Comparison of ENCODE assay signal across 24 mouse cellular contexts in the genomic region with DNA sequence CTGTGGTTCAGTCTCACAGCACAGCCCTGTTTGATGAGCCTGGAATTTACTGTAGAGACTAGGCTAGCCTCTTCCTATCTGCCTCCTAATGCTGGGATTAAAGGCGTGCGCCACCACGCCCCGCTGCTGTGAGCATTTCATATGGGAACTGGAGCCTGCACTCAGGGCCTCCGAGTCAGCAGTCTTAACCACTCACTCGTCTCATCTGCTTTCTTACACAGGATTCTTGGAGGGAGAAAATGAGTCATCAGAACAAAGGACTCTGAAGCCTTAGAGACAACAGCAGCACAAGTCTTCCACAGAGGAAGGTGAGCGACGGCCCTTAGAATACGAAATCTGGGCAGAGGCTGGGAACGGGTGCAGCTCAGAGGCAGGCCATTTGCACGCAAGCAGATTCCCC. TPM values are rescaled to one million over a fixed set of nuclear protein-coding genes. Genes with fewer than 3 reads are reported as not detected.
A peak's percentile ranks its signal among the peaks of the same experiment; 100 is the strongest.
DNase-seq lines count a peak whose midpoint lies in the region; ATAC-seq lines count a peak whose summit lies in the region.
"Had no signal": no experiment of that assay in that cellular context is flagged by ENCODE, and none has a peak within 500 bp of the region (broad histone marks: within the 10 kb centered on the region; RNA-seq: fewer than 3 reads in every experiment).

No protein-coding gene starts in this region.

- DNase-seq in liver, embryonic 11.5 days (ENCODE audit: low spot score) = no peak
- DNase-seq in NIH3T3 (ENCODE audit: low read depth) = peak; percentile 27
- DNase-seq in brain, adult 2 months (ENCODE audit: low read depth, low spot score) = peak; percentile 50
- no peak for DNase-seq in left cerebral cortex, adult 8-10 months (ENCODE audit: low spot score in 2 of 2)
- DNase-seq in frontal cortex, postnatal 14 days (ENCODE audit: low spot score in 2 of 2) = no peak
- DNase-seq in lung, adult 18-20 months = no peak
- DNase-seq: adrenal gland, postnatal 14 days; cerebellum, adult 2 months; cerebellum, postnatal 10 days; embryo, embryonic 11 days; gastrocnemius, postnatal 10 days; heart, adult 2 months; heart, postnatal 14 days; kidney, adult 11 months had no signal

- no peak overlapping the region for H3K9ac ChIP-seq in liver, embryonic 15.5 days
- no peak overlapping the region for H3K9ac ChIP-seq in liver, embryonic 11.5 days (ENCODE audit: low read depth, low read length)
- H3K9ac ChIP-seq: embryonic facial prominence, embryonic 15.5 days; forebrain, embryonic 15.5 days; heart, embryonic 15.5 days; hindbrain, embryonic 13.5 days had no signal

- peaks cover 100% of the 10 kb centered on the region for H3K36me3 ChIP-seq in liver, embryonic 15.5 days (replicated peaks)
- H3K36me3 ChIP-seq in liver, embryonic 11.5 days (ENCODE audit: control insufficient read depth, insufficient read depth, low read length) = peaks cover 56% of the 10 kb centered on the region

- ATAC-seq in liver, embryonic 15.5 days (ENCODE audit: insufficient read depth) = no peak
- no peak for ATAC-seq in liver, embryonic 11.5 days (replicated peaks; ENCODE audit: low FRiP score)
- ATAC-seq: forebrain, embryonic 15.5 days; hindbrain, postnatal 0 days had no signal

- H3K9me3 ChIP-seq in liver, embryonic 15.5 days (replicated peaks) = no peaks in the 10 kb centered on the region
- H3K9me3 ChIP-seq in liver, embryonic 11.5 days (ENCODE audit: control insufficient read depth, low read length) = no peaks in the 10 kb centered on the region
- H3K9me3 ChIP-seq: embryonic facial prominence, embryonic 15.5 days; forebrain, embryonic 10.5 days; forebrain, embryonic 15.5 days; G1E; heart, embryonic 15.5 days; hindbrain, embryonic 13.5 days had no signal

- WGBS in liver, embryonic 15.5 days (ENCODE audit: insufficient replicate concordance) = 90% methylated on average over 11 of the region's 11 CpGs
- 93% methylated on average over 11 of the region's 11 CpGs for WGBS in liver, embryonic 11.5 days

- no peaks in the 10 kb centered on the region for H3K4me1 ChIP-seq in liver, embryonic 15.5 days (replicated peaks)
- H3K4me1 ChIP-seq in liver, embryonic 11.5 days (replicated peaks; ENCODE audit: control insufficient read depth, insufficient read depth, low read length) = no peaks in the 10 kb centered on the region
- H3K4me1 ChIP-seq: embryonic facial prominence, embryonic 15.5 days; forebrain, embryonic 10.5 days; heart, embryonic 15.5 days; hindbrain, embryonic 13.5 days had no signal

- no peaks in the 10 kb centered on the region for H3K27me3 ChIP-seq in liver, embryonic 15.5 days
- H3K27me3 ChIP-seq in liver, embryonic 11.5 days (replicated peaks; ENCODE audit: control insufficient read depth, insufficient read depth, low read length) = no peaks in the 10 kb centered on the region
- H3K27me3 ChIP-seq: embryonic facial prominence, embryonic 15.5 days; forebrain, embryonic 15.5 days; heart, embryonic 15.5 days; hindbrain, embryonic 13.5 days had no signal

- 0 out of 2 replicates have a peak overlapping the region, but pooled peaks have one; percentile 2 for H3K27ac ChIP-seq in liver, embryonic 15.5 days (replicated peaks)
- no peak overlapping the region for H3K27ac ChIP-seq in liver, embryonic 11.5 days (ENCODE audit: low read depth, low read length)
- H3K27ac ChIP-seq: embryonic facial prominence, embryonic 15.5 days; forebrain, embryonic 10.5 days; forebrain, embryonic 15.5 days; heart, adult 2 months; heart, embryonic 15.5 days; hindbrain, embryonic 13.5 days; hindbrain, postnatal 0 days had no signal

- no peak overlapping the region for H3K4me3 ChIP-seq in liver, embryonic 15.5 days (replicated peaks)
- H3K4me3 ChIP-seq in liver, embryonic 11.5 days (ENCODE audit: low read depth, low read length) = no peak overlapping the region
- H3K4me3 ChIP-seq: embryonic facial prominence, embryonic 15.5 days; erythroblast, embryonic 14.5 days; forebrain, embryonic 10.5 days; forebrain, embryonic 15.5 days; heart, adult 2 months; heart, embryonic 15.5 days; hindbrain, embryonic 13.5 days had no signal

- no peak overlapping the region for H3K4me2 ChIP-seq in liver, embryonic 15.5 days
- no peak overlapping the region for H3K4me2 ChIP-seq in liver, embryonic 11.5 days
- H3K4me2 ChIP-seq: embryonic facial prominence, embryonic 15.5 days; forebrain, embryonic 15.5 days; heart, embryonic 11.5 days; heart, embryonic 15.5 days; hindbrain, embryonic 13.5 days had no signal

RNA-seq across cellular contexts. Expression of a gene that starts 19.2 kb away (rescaled TPM):
- 75.9 and 82.7 TPM in 2 replicates for polyA plus RNA-seq in liver, embryonic 15.5 days (2015; fragmentation: Nextera tagmentation; extraction: Ambion mirVana)
- 50.8 and 53.4 TPM in 2 replicates for polyA plus RNA-seq in liver, embryonic 11.5 days (2014; fragmentation: Nextera tagmentation; extraction: Ambion mirVana)
- 10 to 100 TPM; 37.5 to 39.5 (median 38.6) TPM for total RNA-seq in left cerebral cortex, adult 8-10 months (2022)

RNA-seq across cellular contexts. Expression of a gene that starts 20.6 kb away (rescaled TPM):
- polyA plus RNA-seq in liver, embryonic 15.5 days (2015; fragmentation: Nextera tagmentation; extraction: Ambion mirVana) = 22.9 and 25.0 TPM in 2 replicates
- 82.8 and 85.6 TPM in 2 replicates for polyA plus RNA-seq in liver, embryonic 11.5 days (2014; fragmentation: Nextera tagmentation; extraction: Ambion mirVana)
- total RNA-seq in left cerebral cortex, adult 8-10 months (2022) = 10 to 100 TPM; 38.8 to 46.3 (median 45.3) TPM

RNA-seq across cellular contexts. Expression of a gene that starts 53.3 kb away (rescaled TPM):
- 32.4 and 34.2 TPM in 2 replicates for polyA plus RNA-seq in liver, embryonic 15.5 days (2015; fragmentation: Nextera tagmentation; extraction: Ambion mirVana)
- polyA plus RNA-seq in liver, embryonic 11.5 days (2014; fragmentation: Nextera tagmentation; extraction: Ambion mirVana) = 37.1 and 38.3 TPM in 2 replicates
- total RNA-seq in left cerebral cortex, adult 8-10 months (2022) = 10 to 100 TPM; 45.2 to 54.3 (median 49.9) TPM

Comparison
In these comparisons a context has a peak if more than half of its experiments do, and no peak if none do; other contexts are left out.
1. DNase-seq: peak in NIH3T3 (single experiment) and brain, adult 2 months (single experiment); none in liver, embryonic 11.5 days (single experiment), left cerebral cortex, adult 8-10 months (0 of 2), frontal cortex, postnatal 14 days (0 of 2) and lung, adult 18-20 months (0 of 2).